Mouse (Mus musculus) embryonic facial prominence, embryonic 11.5 days (tissue): ENCODE data around the gene Plcg2. TPM values are rescaled to one million over a fixed set of nuclear protein-coding genes. Genes with fewer than 3 reads are reported as not detected.

ENCODE experiments used
- ATAC-seq: fragments of 200-750 bp; cut with Nextera tagmentation; replicated peaks from 2 replicates; pipeline ENCODE4 v1.8.0; 2017; ENCODE audit warnings: low read depth; ENCODE audit not compliant: insufficient number of reproducible peaks, low FRiP score, low TSS enrichment
- DNase-seq: peaks from one replicate; pipeline ENCODE4 v3.0.0-alpha.2; 2015; ENCODE audit warnings: low spot score
- H3K27ac ChIP-seq: fragments of 300-500 bp; sonication (generic); replicated peaks from 2 replicates; pipeline ENCODE4 v1.5.1; 2014; ENCODE audit warnings: mild to moderate bottlenecking, low read depth, low read length, control low read depth
- H3K27me3 ChIP-seq: fragments of 300-500 bp; sonication (generic); 2 replicates; pipeline ENCODE4 v1.6.1; 2014; ENCODE audit warnings: mild to moderate bottlenecking, low read length, moderate library complexity, mixed read lengths; ENCODE audit not compliant: control insufficient read depth, insufficient read depth
- H3K36me3 ChIP-seq: fragments of 300-500 bp; sonication (generic); replicated peaks from 2 replicates; pipeline ENCODE4 v1.6.1; 2014; ENCODE audit warnings: low read depth, mild to moderate bottlenecking, low read length, moderate library complexity, mixed read lengths; ENCODE audit not compliant: control insufficient read depth, insufficient read depth
- H3K4me1 ChIP-seq: fragments of 300-500 bp; sonication (generic); 2 replicates; pipeline ENCODE4 v1.6.1; 2014; ENCODE audit warnings: low read length, mixed read lengths; ENCODE audit not compliant: control insufficient read depth, insufficient read depth
- H3K4me2 ChIP-seq: fragments of 300-500 bp; sonication (generic); 2 replicates; pipeline ENCODE4 v1.6.1; 2014; ENCODE audit warnings: low read depth, mild to moderate bottlenecking, control low read depth, low read length, moderate library complexity
- H3K4me3 ChIP-seq: fragments of 300-500 bp; sonication (generic); 2 replicates; pipeline ENCODE4 v1.5.1; 2014; ENCODE audit warnings: low read depth, low read length, control low read depth
- H3K9ac ChIP-seq: fragments of 300-500 bp; sonication (generic); replicated peaks from 2 replicates; pipeline ENCODE4 v1.6.1; 2014; ENCODE audit warnings: mild to moderate bottlenecking, control low read depth, low read length
- H3K9me3 ChIP-seq: fragments of 300-500 bp; sonication (generic); replicated peaks from 2 replicates; pipeline ENCODE4 v1.6.1; 2016; ENCODE audit warnings: mild to moderate bottlenecking, low read length, inconsistent platforms, mixed read lengths; ENCODE audit not compliant: control insufficient read depth
- WGBS: fragments of 180-500 bp; shearing (Covaris S2); extraction: QIAGEN DNeasy Blood & Tissue Kit; methylation state at CpG from one replicate; pipeline ENCODE4 v1.1.7; 2014; 5-methylcytosine and 5-hydroxymethylcytosine counted together
- polyA plus RNA-seq: library from polyadenylated mRNA; unstranded; fragments of >200 nt; fragmentation: Nextera tagmentation; extraction: Ambion mirVana; gene quantifications from 2 replicates; pipeline ENCODE4 v1.2.1, GENCODE M21; 2014

Gene Plcg2
- polyA plus RNA-seq, 1 experiment from 2014 or later, result 1.8 TPM

DNA sequence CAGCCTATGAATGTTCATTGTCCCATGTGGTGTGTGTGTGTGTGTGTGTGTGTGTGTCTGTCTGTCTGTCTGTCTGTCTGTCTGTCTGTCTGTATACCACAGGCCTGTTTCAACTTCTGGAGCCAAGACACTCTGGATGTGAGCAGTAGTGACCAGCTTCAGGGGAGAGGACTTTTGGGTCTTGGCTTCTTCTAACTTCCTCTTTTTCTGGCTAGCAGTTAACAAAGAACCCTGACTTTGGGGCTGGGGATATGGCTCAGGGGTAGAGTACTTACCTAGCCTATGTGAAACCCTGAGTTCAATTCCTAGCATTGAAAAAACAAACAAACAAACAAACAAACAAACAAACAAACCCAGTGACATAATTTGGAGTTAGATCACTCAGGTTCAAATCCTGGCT is 44.9 kb downstream of the Plcg2 start:
- Histone ChIP-seq H3K9me3 (no peaks in the 10 kb centered on the region), H3K9ac (no peak overlapping the region), H3K4me3 (no peak overlapping the region), H3K27ac (no peak overlapping the region), H3K4me1 (no peaks in the 10 kb centered on the region), H3K36me3 (no peaks in the 10 kb centered on the region), H3K4me2 (no peak overlapping the region), H3K27me3 (no peaks in the 10 kb centered on the region)
- no peak for ATAC-seq
- DNase-seq, result no peak

DNA sequence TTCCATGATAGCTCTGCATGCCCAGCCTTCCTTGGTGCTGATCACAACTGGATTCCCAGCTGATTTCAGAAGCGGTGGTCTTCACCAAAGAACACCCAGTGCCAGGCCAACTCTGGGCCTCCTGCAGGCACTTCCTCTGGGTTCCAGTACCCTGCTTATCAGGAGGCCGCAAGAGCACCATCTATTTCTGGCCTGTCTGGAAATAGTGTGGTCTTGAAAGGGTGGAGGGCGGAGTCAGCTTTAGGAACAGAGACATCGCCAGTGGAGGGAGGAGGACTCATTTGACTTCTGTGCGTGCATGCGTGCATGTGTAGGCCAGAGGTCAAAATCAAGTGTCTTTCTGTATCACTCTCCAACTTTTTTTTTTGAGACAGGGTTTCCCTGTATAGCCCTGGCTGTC is 45.7 kb downstream of the Plcg2 start:
- 73% methylated on average over 6 of the region's 6 CpGs for WGBS

DNA sequence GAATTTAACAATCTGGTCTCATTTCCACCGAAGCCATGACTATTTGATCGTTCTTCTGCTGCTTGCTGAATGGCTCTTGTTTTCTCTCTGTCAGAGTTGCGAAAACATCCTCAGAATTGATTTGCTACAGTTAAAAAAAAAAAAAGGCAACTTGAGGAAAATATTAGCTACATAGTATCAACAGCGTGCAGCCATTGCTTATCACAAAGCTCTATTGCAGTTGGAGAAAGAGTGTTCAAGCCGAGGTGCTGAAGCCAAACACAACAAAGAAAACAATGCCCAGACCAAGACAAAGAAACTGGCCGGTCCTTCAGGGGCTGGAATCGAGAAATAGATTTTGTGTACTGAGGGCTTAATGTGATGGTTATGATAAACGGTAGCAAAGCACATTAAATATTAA is 47.0 kb downstream of the Plcg2 start:
- DNase-seq, result no peak

More for the DNA sequence above, 45.7 kb downstream of the Plcg2 start:
- Histone ChIP-seq H3K4me2 (no peak overlapping the region), H3K9me3 (no peaks in the 10 kb centered on the region), H3K4me1 (no peaks in the 10 kb centered on the region), H3K9ac (no peak overlapping the region), H3K4me3 (no peak overlapping the region), H3K27me3 (no peaks in the 10 kb centered on the region), H3K36me3 (no peaks in the 10 kb centered on the region), H3K27ac (no peak overlapping the region)
- no peak for DNase-seq
- ATAC-seq, result no peak

DNA sequence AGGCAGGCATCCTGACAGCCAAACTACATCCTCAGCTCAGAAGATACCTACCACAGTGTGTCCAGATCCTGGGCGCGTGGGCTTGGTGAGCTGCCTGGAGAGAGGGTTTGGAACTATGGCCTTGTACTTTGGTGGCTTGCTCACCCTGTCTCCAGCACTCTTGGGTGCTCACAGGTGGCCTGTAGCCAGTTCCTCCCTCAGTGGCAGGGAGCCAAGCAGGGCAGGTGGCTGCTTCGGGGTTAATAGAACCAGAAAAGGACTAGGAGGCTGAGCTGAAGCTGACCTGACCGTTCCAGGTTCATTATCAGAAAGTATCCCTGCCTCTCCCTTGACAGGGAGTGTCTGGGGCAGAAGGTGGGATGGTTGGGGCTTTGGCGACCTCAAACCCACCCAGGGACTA is 48.3 kb downstream of the Plcg2 start:
- 85% methylated on average over 5 of the region's 5 CpGs for WGBS
- H3K4me2 ChIP-seq, result no peak overlapping the region
- DNase-seq, result no peak

More for the DNA sequence above, 47.0 kb downstream of the Plcg2 start:
- WGBS, result 83% methylated on average over 8 of the region's 8 CpGs
- ATAC-seq, result no peak
- no peak overlapping the region for H3K27ac ChIP-seq
- no peak overlapping the region for H3K4me3 ChIP-seq
- H3K27me3 ChIP-seq, result no peaks in the 10 kb centered on the region
- H3K9me3 ChIP-seq, result no peaks in the 10 kb centered on the region
- no peak overlapping the region for H3K4me2 ChIP-seq
- H3K9ac ChIP-seq, result no peak overlapping the region
- no peaks in the 10 kb centered on the region for H3K36me3 ChIP-seq
- no peaks in the 10 kb centered on the region for H3K4me1 ChIP-seq

DNA sequence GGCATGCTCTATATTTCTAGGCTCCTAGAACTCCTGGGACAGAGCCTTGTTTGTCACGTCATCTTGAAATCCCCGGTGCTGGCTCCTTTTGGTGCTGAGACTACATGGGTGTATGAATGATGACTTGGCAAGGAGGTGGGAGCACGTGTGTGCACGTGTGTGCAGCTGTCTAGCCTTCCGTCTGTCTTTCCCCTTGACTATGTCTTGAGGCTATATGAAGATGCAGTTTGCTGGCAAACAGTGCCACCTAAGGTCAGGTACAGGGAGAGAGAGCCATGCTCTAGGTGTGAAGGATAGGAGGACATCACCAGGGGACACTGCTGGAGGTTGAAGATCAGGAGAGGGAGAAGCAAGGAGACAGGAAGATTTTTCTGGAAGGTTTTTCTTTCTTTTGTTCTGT is 49.9 kb downstream of the Plcg2 start:
- H3K4me2 ChIP-seq, result no peak overlapping the region
- WGBS, result 78% methylated on average over 5 of the region's 5 CpGs
- ATAC-seq, result no peak

More for the DNA sequence above, 48.3 kb downstream of the Plcg2 start:
- Histone ChIP-seq H3K9ac (no peak overlapping the region), H3K4me3 (no peak overlapping the region), H3K27me3 (no peaks in the 10 kb centered on the region), H3K27ac (no peak overlapping the region), H3K4me1 (no peaks in the 10 kb centered on the region), H3K9me3 (no peaks in the 10 kb centered on the region), H3K36me3 (no peaks in the 10 kb centered on the region)
- no peak for ATAC-seq

DNA sequence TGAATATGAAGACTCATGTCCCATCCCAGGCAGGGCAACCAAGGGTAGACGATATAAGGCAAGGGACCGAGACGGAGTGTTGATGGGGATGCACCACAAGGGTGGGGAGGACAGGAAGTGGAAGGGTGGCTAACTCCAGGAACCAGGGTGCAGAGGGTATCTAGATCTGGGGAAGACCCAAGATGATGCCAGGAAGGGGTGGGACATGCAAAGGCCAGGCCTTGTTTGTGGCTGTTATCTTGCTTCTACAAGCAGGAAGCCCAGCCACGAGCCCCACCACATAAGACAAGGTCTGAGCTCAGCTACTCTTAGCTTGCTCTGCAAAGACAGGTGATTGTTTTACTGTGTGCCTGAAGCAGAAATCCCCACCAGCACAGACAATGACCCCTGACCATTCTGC is 50.4 kb downstream of the Plcg2 start:
- H3K4me2 ChIP-seq, result no peak overlapping the region
- WGBS, result 71% methylated on average over 4 of the region's 4 CpGs
- ATAC-seq, result no peak
- H3K27me3 ChIP-seq, result no peaks in the 10 kb centered on the region
- H3K4me1 ChIP-seq, result no peaks in the 10 kb centered on the region
- no peak overlapping the region for H3K27ac ChIP-seq
- H3K36me3 ChIP-seq, result no peaks in the 10 kb centered on the region
- no peak overlapping the region for H3K4me3 ChIP-seq
- H3K9ac ChIP-seq, result no peak overlapping the region
- no peaks in the 10 kb centered on the region for H3K9me3 ChIP-seq
- DNase-seq, result no peak

More for the DNA sequence above, 49.9 kb downstream of the Plcg2 start:
- Histone ChIP-seq H3K9ac (no peak overlapping the region), H3K36me3 (no peaks in the 10 kb centered on the region), H3K4me1 (no peaks in the 10 kb centered on the region), H3K27me3 (no peaks in the 10 kb centered on the region), H3K4me3 (no peak overlapping the region), H3K9me3 (no peaks in the 10 kb centered on the region), H3K27ac (no peak overlapping the region)
- DNase-seq, result no peak

DNA sequence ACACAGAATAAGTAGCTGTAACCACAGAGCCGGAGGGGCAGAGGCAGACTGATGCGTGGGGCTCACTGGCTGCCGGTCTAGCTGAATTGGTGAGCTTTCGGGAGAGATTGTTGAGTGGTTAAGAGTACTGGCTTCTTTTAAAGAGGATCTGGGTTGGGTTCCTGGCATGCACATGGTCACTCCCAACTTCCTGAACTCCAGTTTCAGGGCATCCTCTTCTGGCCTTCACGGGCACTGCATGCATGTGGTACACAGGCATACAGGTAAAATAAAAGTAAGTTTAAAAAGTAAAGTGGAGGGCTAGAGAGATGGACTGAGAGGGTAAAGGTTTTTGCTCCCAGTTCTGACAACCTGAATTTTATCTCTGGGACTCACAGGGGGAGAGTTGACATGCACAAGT is 52.4 kb downstream of the Plcg2 start:
- Histone ChIP-seq H3K9me3 (no peaks in the 10 kb centered on the region), H3K9ac (no peak overlapping the region), H3K27me3 (no peaks in the 10 kb centered on the region), H3K27ac (no peak overlapping the region), H3K4me3 (no peak overlapping the region), H3K36me3 (no peaks in the 10 kb centered on the region), H3K4me1 (no peaks in the 10 kb centered on the region), H3K4me2 (no peak overlapping the region)
- no peak for ATAC-seq
- WGBS, result 89% methylated on average over 5 of the region's 5 CpGs
- DNase-seq, result no peak

DNA sequence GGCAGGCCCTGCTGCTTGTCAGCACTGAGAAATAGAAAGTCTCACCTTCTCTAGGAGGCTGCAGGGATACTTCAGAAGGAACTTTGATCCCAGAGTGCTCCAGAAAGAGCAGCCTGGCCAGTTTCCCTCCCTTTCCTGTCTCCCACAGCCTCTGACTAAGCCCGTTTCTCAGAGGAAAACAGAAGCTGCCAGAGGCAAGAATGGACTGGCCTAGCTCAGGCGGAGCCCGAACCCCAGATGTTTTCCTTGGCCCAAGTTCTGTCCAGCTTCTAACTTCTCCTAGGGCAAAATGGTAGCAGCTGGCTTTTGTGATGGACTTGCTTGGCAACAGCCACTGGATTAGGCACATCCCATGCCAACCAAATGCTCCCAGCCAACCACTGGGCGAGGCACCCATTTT is 62.9 kb downstream of the Plcg2 start:
- no peak overlapping the region for H3K27ac ChIP-seq
- H3K9ac ChIP-seq, result no peak overlapping the region
- ATAC-seq (no peak), DNase-seq (no peak)
- H3K9me3 ChIP-seq, result no peaks in the 10 kb centered on the region
- H3K4me1 ChIP-seq, result no peaks in the 10 kb centered on the region
- H3K36me3 ChIP-seq, result no peaks in the 10 kb centered on the region
- H3K4me3 ChIP-seq, result no peak overlapping the region
- WGBS, result 72% methylated on average over 4 of the region's 4 CpGs
- H3K4me2 ChIP-seq, result no peak overlapping the region
- H3K27me3 ChIP-seq, result no peaks in the 10 kb centered on the region
